Mouse (Mus musculus): ENCODE results near the gene Smim7. TPM values are rescaled to one million over a fixed set of nuclear protein-coding genes. Genes with fewer than 3 reads are reported as not detected.

Smim7 gene
- 100 to 1,000 TPM in 1 of 3 experiments, 10 to 100 TPM in 2; 74.5 to 101 (median 82.6) TPM for polyA plus RNA-seq (2017; shearing (Covaris generic))

DNA sequence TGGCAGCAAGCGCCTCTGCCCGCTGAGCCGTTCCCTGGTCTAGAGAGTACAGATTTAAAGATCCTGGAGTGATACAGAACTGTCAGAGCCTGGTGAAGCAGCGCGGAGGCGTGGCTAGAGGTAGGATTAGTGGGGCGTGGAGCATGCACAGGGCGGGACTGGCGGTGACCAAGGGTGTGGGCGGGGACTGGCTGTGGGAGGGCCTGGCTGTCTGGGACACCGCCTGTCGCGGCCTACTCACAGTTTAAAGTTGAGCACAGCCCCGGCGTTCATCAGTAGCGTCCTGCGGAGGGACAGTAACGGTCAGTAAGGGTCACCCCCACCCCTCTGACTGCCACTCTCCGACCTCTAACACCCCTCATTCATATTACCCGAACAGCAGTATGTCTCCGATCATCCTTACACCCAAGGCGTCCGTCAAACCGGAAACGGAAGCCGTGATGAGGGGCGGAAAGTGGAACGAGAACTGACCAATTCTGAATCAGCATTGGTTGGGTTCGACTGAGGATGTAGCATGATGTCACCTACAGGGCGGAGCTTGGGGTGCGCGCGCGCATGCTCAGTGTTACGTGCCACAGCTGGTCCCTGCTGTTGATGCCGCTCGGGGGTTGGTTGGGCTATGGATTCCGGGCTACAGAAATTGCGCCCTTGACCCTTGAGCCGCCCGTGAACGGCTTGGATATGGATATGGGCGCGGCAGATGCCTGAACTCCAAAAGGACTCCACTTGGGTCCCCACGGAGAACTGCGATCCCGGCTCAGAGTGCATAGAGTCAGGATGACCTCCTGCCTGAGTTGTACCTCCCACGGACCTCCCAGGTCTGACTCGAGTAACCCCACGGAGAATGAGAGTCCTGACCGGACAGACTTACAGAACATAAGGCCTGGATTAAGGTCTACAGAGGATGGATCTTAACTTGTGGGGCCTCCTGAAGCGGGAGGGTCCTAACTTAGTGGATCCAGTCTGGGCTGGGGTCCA is at the start of gene Smim7:
TSS of gene Smim7 (minus strand) at position 456 of the 978 bp plus-strand sequence.
- ATAC-seq = peak; percentile 88

- no peak for ATAC-seq
Observed at GRCm38 (mm10) chr8:72590198-72590597, 19.3 kb upstream of the Smim7 start.

DNA sequence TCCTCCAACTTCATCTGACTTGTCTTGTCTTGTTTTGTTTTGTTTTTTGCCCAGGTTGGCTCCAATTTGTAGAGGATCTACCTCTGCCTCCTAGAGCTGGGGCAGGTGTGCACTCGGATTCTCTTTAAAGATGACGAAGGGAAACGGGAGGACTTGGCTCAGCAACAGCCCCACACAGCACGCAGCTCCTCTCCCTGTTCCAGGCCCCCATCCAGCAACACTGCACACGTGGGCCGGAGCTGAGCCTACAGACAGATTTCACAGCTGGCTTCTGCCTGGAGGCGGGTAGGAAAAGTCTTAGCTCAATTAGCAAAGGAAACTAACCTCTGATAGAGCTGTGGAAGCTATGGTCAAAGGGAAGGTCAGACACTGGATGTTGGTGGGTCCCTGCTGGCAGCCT is 18.4 kb upstream of the Smim7 start:
- no peak for ATAC-seq

DNA sequence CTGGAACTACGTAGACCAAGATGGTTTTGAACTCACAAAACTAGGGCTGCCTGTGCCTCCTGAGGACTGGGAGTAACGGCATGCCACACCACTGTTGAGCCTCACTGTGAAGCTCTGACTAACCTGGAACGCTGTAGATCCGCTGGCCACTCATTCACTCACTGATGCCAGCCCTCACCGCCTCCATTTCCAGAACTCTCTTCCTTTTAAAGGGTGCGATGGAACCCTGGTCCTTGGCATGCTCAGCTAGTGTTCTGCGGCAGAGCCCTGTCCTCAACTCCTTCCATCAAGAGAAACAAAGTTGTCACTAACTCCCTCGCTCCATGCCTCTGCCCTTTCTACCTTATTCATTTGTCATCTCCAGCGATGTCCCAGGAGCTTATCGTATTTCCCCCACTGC is 18.0 kb upstream of the Smim7 start:
- ATAC-seq = no peak

GRCm38 (mm10) chr8:72587806-72588205 is 16.9 kb upstream of the Smim7 start:
- ATAC-seq = no peak

- no peak for ATAC-seq
Observed at GRCm38 (mm10) chr8:72584390-72584789, 13.5 kb upstream of the Smim7 start.

GRCm38 (mm10) chr8:72583056-72583771 is 12.3 kb upstream of the Smim7 start:
- ATAC-seq = no peak

GRCm38 (mm10) chr8:72579374-72579773 is 8.5 kb upstream of the Smim7 start:
- no peak for ATAC-seq

- no peak for ATAC-seq
Observed at GRCm38 (mm10) chr8:72577941-72578340, 7.1 kb upstream of the Smim7 start.

DNA sequence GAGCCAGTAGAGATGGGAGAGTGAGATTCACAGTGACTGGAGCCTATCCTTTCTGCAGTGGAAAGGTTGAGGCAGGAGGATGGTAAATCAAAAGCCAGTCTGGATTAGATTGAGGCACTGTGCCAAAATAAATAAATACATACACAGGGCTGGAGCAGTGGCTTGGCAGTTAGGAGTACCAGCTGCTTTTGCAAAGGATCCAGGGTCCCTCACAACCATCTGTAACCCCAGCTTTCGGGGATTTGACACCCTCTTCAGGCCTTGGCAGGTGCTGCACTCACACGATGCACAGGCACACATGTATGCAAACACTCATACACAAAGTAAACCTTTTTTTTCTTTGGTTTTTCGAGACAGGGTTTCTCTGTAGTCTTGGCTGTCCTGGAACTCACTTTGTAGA is 6.4 kb upstream of the Smim7 start:
- no peak for ATAC-seq

DNA sequence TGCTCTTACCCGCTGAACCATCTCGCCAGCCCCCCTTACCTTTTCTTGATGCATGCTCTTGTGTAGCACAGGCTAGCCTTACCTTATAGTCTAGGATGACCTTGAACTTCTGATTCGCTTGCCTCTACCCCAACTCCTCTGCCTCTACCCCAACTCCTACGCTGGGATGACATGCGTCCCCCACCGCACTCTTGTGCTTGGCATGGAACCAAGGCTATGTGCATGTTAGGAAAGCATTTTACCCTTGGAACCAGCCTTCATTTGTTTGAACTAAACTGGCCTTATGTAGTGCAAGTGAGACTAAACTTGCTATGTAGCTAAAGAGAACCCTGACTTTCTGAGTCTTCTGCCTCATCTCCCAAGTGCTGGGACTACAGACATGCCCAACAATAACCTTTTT is 5.0 kb upstream of the Smim7 start:
- ATAC-seq = no peak

DNA sequence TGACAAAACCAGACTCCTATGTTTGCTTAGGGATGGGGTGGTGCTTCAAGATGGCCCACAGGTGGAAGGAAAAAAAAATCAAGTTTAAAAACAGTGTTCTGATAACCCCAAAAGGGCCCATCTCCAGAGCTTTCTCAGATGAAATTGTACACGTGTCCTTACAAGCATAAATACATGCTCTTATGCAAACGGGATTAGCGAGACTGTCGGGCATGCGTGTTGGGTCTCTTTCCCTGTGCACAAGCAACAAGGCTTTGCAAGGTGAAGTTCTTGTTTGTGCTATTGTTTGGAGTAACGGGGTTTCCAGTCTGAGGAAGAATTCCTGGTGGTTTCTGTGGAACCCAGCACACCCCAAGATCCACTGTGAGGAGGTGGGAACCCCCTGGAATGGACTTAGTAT is 2.6 kb upstream of the Smim7 start:
- ATAC-seq = no peak

- no peak for ATAC-seq
Observed at GRCm38 (mm10) chr8:72572507-72572906, 1.6 kb upstream of the Smim7 start.

DNA sequence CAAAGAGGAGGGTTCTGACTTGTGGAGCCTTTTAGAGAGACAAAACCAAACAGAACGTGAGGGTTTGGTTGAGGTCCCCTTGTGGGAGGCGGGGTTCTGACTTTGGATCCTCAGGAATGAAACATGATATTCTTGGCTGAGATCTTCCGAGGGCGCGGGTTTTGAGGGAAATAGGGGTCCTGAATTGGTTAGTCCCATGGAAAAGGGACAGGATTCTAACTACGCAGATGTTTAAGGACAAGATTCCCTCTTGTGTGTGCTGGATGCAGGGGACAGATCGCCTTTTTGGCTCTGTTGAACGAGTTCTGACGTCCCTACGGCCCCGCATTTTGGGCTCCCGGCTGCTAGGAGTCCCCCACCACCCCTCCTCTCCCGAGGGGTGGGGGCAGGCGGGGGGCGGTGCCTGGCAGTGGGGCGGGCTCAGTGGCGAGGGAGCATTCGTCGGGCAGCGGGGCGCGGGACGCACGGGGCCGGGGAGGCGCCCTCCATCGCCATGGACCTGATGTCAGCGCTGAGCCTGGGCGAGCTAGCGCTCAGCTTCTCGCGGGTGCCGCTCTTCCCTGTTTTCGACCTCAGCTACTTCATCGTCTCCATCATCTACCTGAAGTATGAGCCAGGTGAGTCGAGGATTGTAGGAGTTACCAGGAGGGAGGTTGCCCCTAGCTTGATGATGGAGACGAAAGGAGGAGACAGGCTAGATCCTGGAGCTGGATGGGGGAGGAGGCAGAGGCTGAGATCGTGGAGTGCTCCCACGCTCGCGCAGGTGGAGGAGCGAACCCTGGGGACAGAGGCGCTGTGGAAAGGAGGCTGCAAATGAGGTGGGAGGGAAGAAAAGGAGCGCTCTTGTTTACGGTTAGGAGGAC is 954 bp upstream of the Smim7 start, which contains the start of gene Tmem38a:
TSS of gene Tmem38a (plus strand) at position 445 of the 863 bp plus-strand sequence.
- ATAC-seq = no peak

- no peak for ATAC-seq
Observed at GRCm38 (mm10) chr8:72565970-72566369, 4.9 kb downstream of the Smim7 start.

DNA sequence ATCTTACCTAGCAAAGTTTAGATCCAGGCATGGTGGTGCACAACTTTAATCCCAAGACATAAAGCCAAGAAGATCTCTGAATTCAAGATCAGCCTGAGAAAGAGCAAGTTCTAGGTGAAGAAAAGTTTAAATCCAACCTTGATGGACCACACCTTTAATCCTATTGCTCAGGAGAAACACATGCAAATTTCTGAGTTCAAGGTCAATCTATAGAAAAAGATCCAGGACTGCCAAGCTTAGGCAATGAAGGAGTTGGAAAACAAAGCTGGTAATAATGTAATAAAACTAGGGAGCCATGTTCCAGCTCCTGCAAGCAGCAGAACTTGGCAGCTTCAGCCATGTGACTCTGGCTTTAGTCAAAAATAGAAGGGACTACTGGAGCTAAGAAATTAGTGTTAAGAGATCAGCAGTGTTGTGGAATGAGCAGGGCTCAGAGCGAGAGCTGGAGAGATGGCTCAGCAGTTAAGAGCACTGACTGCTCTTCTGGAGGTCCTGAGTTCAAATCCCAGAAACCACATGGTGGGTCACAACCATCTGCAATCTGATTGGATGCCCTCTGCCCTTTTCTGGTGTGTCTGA is 9.7 kb downstream of the Smim7 start:
- no peak for ATAC-seq

DNA sequence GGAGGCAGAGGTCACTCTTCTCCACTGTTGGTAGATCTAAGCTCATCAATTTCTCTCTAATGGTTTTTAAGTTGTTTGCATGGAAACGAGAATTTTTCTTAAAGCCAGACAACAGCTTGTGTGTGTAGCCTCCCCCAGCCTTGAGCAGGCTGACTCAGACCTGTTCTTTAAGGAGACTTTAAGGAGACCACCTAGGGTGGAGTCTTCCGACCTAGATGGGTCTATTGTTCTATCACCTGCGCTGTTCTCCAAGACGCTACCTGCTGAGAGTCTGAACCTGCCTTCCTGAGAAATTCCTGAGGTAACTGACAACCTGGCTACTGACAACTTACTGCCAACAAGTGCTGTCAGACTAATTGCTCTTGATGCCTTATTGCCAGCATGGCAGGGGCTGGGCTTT is 15.1 kb downstream of the Smim7 start:
- no peak for ATAC-seq

DNA sequence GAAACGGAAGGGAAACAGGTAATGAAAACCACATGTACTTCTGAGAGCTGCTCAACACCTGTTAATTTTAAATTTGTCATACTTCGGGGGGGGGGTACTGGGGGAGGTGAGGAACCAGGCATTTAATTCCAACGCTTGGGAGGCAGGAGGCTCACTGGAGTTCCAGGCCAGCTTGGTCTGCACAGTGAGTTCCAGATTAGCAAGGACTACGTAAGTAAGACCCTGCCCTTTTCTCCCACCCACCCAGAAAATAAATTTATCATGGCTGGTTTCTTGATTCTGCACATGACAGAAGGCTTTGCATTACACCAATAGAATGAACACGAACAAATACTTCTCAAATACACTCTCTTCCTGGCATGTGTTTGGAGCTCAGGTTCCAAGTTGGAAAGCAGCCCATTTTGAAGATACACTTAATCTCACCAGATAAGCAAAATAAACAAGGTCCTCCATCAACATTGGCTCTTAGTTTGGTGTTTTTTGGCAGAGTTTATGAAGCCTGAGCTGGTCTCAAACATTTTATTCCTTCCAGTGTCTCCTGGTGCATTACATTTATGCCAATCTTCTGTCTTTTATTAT is 21.5 kb downstream of the Smim7 start:
- ATAC-seq = no peak

GRCm38 (mm10) chr8:72548644-72549313 is 22.1 kb downstream of the Smim7 start:
- peak; percentile 41 for ATAC-seq

GRCm38 (mm10) chr8:72547802-72548643 is 22.9 kb downstream of the Smim7 start, which contains the start of gene Med26:
Gene Med26, minus strand, starts transcription at chr8:72548270.
- peak; percentile 87 for ATAC-seq
